Mouse (Mus musculus) CD4-positive, CD25-positive, alpha-beta regulatory T cell, adult 4 months (primary cell): Measurements from ENCODE around the gene Adcy6. TPM values are rescaled to one million over a fixed set of nuclear protein-coding genes. Genes with fewer than 3 reads are reported as not detected.

Experiments
- ATAC-seq: one replicate; pipeline ENCODE4 v1.8.0; 2017
- polyA plus RNA-seq, 2 experiments: library from polyadenylated mRNA; unstranded; fragments of 100-300 nt; shearing (Covaris generic); gene quantifications; one replicate each; pipeline ENCODE4 v1.2.1; 2017

The Adcy6 gene
- polyA plus RNA-seq, 2 experiments from 2014 or later, result 1.1 to 1.5 TPM

DNA sequence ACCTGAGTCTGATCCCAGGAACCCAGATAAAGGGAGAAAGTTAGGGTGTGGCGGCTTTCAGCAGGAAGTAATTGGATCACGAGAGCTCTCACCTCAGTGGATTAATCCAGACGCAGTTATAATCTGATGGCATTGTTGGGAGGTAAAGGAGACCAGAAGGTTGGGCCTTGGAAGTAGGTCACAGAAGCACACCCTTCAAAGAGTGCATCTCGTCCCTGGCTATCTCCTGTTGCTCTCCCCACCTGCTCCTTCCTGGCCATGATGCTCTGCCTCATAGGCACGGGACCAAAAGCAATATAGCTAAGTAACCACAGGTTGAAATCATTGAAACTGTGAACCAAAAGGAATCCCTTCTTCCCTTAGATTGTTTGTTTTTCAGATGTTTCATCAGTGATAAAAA, 52.7 kb downstream of the Adcy6 start:
- ATAC-seq, result no peak

DNA sequence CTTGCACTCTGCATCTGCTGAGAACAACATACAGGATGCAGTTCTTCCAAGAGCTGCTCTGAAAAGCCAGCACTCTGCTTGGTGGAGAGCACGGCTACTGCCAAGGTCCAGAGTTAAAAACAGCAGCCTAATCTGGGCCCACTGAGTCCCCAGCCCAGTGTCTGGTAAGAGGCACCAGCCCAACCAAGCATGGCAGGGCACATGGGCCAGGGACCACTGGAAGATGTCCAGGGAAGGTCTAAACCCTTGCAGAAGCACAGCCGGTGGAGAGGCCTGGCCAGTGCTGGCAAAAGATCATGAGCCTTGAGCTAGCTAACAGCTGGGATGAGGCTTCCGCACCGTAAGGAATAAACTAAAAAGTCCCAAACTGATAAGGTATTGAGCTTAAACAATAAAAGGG, 54.0 kb downstream of the Adcy6 start:
- ATAC-seq, result no peak

DNA sequence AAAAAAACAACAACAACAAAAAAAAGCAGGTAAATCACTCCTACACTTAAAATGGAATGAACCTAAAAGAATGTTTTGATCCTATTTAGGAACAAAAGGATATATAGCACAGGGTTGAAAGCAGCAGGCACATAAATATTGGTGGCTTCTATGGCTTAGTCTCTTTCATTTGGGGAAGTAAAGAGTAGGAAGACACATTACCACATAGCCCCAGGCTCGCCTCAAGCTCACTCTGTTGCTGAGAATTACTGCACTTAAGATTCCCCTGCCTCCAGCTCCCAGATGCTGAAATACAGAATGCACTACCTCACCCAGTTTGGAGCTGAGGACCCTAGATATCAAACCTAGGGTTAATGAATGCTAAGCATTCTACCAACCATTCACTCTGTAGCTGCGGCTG, 57.1 kb downstream of the Adcy6 start:
- no peak for ATAC-seq

DNA sequence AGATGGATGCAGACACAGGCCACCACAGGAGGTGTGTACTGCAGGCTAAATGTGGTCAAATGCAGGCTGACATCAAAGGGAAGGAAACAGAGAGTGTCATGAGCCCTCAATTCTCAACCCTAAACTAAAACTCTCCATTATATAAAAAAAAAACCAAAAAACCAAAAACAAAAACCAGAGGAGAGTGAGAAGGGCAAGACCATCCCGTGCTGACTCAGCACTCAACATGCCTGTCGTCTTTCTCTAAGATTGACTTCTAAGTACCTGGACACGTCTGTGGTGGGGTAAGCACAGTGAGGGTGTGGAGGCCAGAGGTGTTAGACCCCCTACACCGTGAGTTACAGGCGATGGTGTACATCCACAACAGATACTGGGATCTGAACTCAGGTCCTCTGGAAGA, 63.0 kb downstream of the Adcy6 start:
- ATAC-seq, result no peak

DNA sequence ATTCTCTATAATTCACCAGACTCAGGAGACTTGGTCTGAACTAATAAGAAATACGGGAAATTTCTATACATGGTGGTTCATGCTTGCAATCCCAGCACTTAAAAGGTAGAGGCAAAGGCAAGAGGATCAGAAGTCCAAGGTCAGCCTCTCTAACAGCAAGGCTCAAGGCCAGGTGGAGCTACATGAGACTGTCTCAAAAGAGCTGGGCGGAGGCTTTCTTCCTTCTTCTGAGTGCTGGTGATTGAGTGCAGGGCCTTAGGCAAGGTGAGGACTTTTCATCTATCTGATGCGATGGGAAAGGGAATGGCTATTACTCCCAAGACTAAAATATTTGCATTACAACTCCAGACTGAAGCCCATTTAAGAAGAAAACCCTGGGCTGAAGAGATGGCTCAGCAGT, 64.7 kb downstream of the Adcy6 start:
- no peak for ATAC-seq

DNA sequence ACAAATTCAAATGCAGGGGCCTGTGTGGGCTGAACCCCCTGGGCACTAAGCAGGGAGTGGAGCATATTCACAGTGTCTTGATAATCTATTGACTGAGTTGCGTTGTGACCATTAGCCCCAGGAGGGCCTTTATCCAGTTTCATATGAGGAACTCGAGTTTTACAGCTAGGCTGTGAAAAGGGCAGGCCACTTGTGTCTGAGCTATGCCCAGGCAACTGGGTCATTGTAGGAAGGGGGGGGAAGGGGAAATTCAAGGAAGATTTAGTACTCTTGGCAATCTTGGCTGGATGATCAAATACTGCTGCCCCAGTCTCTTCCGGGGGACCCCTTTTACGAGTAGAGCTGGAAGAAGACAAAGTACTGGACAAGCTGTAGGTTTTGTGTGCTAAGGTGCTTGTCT, 66.5 kb downstream of the Adcy6 start:
- ATAC-seq, result no peak

DNA sequence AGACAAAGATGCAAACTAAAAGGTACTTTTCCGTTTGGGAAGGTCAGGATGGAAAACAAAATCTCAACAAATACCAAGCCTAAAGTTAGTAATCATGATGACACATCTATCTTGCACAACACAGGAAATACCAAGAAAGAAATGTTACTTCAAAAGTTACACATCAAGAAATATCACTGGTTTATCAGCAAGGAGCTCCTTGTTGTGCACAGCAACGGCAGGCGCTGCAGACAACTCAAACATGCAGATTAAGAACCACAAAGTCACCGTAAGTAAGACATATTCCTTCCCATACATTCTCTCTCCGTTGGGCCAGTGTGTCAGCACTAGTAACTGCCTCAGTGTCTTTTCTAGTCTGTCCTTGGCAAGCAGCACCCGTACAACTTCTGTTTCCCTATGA, 68.8 kb downstream of the Adcy6 start:
- ATAC-seq, result no peak

Other genes with a start within 250 kb of the Adcy6 start
- not detected for gene Olfr283, start 229.1 kb downstream of the Adcy6 start, polyA plus RNA-seq
- gene Olfr282, start 178.9 kb downstream of the Adcy6 start, polyA plus RNA-seq, result not detected
- not detected for gene Olfr281, start 157.5 kb downstream of the Adcy6 start, polyA plus RNA-seq
- not detected for gene OR5BS1P, start 140.2 kb downstream of the Adcy6 start, polyA plus RNA-seq
- gene Lalba, start 127.4 kb downstream of the Adcy6 start, polyA plus RNA-seq, result under 1 TPM in 1 of 2 experiments, not detected in 1; 0.56 TPM
- not detected for gene Olfr279, start 117.7 kb downstream of the Adcy6 start, polyA plus RNA-seq
- 10 to 100 TPM; 27.2 to 36.2 TPM for gene Kansl2, start 75.8 kb downstream of the Adcy6 start, polyA plus RNA-seq
- 100 to 1,000 TPM; 103 to 104 TPM for gene Ccnt1, start 39.2 kb downstream of the Adcy6 start, polyA plus RNA-seq
- not detected for gene 4930415O20Rik, start 39.1 kb downstream of the Adcy6 start, polyA plus RNA-seq
- gene Cacnb3, start 20.8 kb upstream of the Adcy6 start, polyA plus RNA-seq, result not detected
- 10 to 100 TPM; 29.4 to 29.8 TPM for gene Ddx23, start 52.8 kb upstream of the Adcy6 start, polyA plus RNA-seq
- gene Rnd1, start 67.4 kb upstream of the Adcy6 start, polyA plus RNA-seq, result 1 to 10 TPM in 1 of 2 experiments, under 1 TPM in 1; 0.35 to 1.9 TPM
- not detected for gene Ccdc65, start 98.1 kb upstream of the Adcy6 start, polyA plus RNA-seq
- 1 to 10 TPM in 1 of 2 experiments, under 1 TPM in 1; 0.75 to 1.0 TPM for gene Fkbp11, start 118.1 kb upstream of the Adcy6 start, polyA plus RNA-seq
- 10 to 100 TPM; 33.0 to 35.3 TPM for gene Arf3, start 153.1 kb upstream of the Adcy6 start, polyA plus RNA-seq
- not detected for gene Wnt10b, start 168.1 kb upstream of the Adcy6 start, polyA plus RNA-seq
- not detected for gene Wnt1, start 179.8 kb upstream of the Adcy6 start, polyA plus RNA-seq
- not detected for gene Ddn, start 199.4 kb upstream of the Adcy6 start, polyA plus RNA-seq
- gene Prkag1, start 221.4 kb upstream of the Adcy6 start, polyA plus RNA-seq, result 100 to 1,000 TPM; 126 to 187 TPM